Mouse (Mus musculus): ENCODE data around the gene Syap1.
"Not testable (repeated sequence)": the region's sequence is repeated elsewhere in the genome, so short reads cannot be mapped to it uniquely, and the experiment has no call there.

The Syap1 gene

DNA sequence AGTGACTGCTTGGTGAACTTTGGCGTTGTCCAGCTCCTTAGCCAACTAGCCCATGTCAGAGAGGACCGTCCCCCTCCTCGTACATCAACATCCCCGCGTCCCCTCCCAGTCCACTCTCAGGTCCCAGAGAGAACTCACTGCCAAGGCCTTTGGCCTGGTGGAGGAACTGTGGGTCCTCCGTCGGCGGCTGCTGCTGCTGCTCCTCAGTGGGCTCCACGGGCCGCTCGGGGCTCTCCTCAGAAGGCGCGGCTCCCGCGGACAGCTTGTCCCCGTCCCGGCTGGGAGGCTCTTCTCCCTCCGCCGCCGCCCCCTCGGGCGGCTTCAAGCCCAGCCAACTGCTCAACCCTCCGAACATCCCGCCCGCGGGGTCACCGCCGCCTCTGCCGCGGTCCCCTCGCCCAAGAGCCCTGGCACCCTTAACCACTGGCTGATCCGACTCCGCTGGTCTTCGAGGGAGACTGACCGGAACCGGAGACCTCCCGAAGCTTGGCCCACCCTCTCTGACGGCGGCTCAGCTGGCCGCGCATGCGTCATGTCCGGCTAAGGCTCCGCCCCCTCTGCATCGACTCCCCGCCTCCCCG lies at the start of gene Syap1:
TSS of gene Syap1 (minus strand) at position 517 of the 581 bp plus-strand sequence.
- DNase-seq: peak; percentile 85

DNA sequence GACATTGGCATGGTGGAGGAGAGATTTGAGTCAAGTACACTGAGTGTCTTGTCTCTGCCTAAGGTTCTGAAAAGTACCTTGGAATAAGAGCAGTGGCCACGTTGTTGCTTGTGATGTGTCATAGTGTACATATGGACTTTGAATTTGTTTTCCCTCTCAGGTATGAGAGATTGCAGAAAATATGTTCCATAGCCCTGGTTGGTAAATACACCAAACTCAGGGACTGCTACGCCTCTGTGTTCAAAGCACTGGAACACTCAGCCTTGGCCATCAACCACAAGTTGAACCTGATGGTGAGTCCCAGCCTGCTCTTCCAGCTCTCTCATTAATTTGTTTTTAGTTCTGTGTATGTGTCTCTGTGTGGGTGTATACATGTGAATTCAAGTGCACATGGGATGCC lies 43.2 kb upstream of the Syap1 start:
- DNase-seq: no peak

DNA sequence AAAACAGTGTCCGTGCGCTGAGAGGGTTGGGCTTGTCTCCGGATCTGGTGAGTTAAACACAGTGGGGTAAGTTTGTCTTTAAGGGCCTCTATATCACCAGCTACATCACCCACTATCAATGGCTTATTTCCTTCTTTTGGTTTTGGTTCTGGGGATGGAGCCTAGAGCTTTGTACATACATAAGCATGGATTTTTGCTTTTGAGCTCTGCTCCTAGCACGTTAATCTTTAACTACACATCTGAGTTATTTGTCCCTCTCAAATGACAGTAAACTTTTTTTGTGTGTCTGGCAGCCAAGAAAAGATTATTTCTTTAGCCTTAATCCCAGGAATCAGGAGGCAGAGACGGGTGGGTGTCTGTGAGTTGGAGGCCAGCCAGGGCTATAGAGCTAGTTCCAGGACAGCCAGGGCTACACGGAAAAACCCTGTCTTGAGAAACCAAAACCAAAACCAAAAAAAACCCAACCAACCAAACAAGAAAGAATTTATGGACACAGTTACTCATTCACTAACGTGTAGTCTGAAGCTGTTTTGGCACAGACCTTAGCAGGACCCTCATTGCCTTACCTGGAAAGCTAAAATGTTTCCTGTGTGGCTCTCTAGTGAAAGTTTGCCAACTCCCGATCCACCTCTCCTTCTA lies 33.4 kb upstream of the Syap1 start:
- DNase-seq: peak; percentile 35

DNA sequence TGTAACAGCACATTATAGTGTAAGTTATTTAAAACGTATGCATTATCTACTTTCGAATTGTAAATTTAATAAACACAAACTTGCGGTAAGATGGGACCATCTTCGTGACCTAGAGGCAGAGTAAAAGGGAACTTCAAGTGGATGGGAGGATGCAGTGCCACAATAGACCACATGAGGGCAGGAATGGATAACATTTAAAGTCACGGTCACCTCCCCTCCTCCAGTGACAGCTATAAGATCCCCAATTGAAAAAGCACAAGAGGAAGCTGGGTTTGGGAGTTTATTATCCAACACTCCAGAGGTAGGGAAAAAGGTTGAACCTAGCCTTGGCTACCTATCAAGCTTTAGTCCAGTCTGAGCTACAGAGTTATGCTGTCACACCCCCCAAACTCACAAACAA lies 27.4 kb upstream of the Syap1 start:
- DNase-seq: peak; percentile 60

DNA sequence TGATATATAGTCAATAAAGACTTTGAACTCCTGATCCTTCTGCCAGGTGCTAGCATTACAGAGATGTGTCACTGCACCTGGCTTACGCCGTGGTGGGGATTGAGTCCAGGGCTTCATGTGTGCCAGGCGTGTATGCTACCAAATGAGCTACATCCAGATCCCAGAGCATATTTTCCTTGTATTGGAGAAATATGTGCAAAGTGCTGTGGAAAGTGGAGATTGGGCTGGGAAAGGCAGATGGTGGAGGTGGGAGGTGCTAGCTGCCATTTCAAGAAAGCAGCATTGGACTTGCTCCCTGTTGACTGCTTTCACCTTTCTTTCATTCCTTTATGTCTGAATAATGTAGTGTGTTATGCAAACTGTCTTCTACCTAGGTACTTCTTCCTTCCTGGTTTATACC lies 25.4 kb upstream of the Syap1 start:
- no peak for DNase-seq

DNA sequence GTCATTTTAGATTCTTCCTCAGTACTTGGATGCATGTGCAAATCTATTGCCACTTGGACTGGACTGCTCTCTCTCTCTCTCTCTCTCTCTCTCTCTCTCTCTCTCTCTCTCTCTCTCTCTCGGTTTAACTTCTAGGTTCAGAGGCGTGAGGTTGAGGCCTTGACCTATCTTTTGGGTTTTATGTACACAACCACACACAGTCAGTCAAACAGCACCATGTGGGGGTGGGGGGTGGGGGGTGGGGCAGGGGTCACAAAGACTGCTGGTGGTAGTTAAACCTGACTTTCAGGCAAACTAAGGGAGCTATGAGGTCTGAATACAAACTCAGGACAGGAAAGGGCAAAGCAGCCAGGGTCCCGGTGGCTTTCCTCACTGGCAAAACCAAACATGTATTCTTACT lies 19.3 kb upstream of the Syap1 start:
- DNase-seq: no peak

DNA sequence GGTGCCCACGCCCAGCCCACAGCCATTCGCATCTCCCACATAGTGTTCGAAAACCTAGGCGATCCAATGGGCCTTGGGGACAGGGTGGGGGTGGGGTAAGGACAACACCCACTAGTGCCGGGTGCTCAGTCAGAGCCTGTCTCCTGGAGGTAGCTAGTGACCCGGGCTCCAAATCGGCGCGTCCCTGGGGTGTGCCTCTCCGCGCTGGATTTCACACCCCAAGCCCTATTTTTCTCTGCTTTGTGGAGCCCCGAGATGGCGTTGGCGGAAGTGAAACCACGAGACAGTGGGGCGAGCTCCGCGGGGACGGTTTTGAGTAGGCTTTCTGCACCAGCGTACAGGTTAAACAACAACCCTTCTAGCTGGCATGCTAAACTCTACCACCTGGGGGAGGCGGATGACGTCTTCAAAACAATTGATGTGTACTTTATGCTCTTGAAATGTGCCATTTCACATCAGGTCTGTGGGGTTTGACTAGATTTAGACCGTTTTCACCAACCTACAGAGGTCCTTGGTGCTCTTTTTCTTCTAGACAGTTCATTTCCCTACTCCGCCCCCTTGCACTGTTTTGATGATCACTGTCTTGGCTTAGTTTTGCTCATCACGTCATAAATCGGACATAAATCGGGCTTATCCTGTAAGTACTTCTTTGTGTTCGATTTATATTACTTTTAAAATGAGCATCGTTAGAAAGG lies 13.9 kb upstream of the Syap1 start:
- peak; percentile 69 for DNase-seq

DNA sequence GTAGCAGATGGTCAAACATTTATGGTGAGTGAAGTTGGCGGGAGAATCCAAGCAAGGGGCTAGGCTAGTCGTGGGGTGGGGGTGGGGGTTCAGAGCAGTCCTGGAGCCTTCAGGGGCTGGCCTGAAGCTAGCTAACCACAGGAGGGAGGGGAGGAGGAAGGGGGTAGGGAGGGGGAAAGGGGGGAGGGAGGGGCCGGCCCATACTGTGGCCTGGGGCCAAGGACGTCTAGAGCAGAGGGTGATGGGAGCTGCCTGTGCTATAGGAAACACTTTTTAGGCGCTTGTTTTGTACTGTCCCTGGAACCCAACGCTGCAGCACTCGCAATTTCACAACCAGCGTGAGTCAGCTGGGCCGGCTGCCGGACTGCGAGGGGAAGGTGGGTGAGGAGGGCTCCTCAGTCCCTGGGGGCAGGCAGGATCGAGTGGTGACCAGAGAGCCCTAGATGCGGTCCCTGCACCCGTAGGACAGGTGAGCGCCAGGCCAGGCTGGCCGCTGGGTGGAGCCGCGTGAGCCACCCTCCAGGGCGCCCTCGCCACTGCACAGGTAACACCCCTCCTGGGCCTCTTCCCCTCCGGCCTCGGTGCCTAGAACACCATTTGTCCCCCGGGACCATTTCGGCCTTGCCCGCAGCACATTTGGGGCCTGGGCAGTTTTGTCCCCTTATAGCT lies 13.3 kb upstream of the Syap1 start:
- DNase-seq: peak; percentile 39

DNA sequence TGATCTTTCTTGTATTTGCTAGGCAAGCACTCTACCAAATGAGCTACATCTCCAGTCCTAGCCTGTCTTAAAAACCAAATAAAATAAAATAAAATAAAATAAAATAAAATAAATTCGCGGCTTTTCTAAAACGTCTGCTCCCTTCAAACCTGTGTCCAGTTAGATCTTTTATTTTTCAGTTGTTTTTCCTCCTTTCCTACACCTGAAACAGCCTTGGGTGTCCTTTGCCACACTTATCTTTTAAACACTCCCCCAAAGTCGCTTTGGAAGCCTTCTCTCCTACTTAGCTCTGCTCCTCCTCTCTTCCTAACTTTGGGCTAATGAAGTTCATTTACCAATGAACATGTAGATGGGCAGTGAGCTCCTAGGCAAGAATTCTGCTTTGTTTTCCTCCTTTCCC lies 12.7 kb upstream of the Syap1 start, which contains the start of gene Ctps2:
TSS of gene Ctps2 (plus strand) at position 301 of the 400 bp plus-strand sequence.
- DNase-seq: no peak

DNA sequence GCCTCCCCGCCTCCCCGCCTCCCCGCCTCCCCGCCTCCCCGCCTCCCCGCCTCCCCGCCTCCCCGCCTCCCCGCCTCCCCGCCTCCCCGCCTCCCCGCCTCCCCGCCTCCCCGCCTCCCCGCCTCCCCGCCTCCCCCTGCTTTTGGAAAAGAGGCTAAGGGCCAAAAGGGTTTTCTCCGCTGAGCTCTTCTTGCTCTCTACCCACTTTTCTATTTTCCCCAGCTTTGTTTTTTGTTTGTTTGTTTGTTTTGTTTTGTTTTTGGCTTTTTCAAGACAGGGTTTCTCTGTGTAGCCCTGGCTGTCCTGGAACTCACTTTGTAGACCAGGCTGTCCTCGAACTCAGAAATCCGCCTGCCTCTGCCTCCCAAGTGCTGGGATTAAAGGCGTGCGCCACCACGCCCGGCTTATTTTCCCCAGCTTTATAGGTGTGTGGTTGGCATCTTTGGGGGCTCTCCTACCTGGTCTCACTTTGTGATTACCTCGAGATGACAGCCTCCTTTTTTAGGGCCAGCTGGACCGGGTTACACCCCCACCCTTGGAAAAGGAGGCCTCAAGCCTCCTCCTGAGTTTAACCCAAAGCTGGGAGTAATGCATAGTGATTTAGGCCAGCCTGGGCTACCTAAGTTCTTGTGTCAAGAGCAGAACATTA lies 452 bp upstream of the Syap1 start:
- peak; percentile 17 for DNase-seq

DNA sequence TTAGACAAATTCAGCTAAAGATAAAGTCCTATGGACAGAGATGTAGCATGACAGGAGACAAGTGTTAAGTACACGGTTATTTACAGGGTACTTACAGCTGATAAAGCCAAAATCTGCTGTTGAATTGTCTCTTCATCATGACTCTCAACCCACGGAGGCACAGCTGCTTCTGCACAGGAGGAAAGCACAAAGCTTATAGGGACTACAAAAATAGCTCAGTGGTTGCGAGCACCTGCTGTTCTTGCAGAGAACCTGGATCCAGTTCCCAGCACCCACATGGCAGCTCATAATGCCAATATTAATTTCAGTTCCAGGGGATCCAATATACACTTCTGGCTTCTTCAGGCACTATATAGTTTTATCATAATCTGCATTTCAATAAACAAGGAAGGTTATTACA lies 10.0 kb downstream of the Syap1 start:
- DNase-seq: no peak

DNA sequence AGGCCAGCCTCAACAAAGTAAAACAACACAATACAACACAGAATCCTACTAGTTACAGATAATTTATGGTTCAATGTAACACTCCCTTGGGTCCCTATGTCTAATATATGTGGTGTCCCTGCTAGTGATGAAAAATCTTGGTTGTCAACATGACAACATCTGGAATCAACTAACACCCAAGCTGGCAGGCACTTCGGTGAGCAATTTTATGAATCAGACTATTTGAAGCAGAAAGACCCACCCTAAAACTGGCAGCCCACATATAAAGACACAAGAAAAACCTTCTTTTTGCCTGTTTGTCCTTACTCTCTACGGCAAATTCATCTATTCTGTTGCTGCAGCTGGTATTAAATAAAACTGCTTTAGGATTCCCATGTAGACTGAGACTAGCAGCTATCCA lies 14.5 kb downstream of the Syap1 start:
- DNase-seq: no peak

DNA sequence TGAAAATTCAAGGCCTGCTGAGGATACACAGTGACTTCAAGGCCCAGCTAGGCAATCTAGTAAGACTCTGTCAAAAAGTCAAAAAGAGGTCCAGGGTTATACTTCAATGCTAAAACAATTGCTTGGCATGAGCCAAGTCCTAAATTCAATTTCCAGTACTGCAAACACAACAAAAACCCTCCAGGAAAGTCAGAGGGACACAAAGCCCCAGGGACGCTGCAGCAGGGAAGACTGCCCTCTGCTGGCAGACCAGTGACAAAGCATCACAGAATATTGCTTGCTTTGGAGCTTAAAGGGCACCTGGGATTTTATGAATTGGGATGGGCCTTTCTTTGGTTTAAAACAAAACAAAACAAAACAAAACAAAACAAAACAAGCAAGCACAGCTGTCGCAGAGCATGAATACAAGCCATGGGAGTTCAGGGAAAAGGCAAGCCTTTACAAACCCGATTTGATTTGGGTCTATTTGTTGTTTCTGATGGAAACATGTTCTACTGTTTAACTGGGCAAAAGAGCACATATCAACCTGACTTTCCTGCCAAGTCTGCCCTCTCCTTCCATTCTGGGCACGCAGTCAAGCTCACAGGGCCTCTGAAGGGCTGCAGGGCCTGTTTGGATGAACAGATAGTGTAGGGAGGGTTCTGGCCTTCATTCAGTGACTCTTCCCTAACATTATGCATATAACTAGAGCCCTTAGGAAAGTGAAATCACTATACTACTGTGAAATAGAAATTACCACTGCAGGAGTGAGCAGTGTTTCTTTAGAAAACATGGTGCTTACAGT lies 16.3 kb downstream of the Syap1 start:
- no peak for DNase-seq

DNA sequence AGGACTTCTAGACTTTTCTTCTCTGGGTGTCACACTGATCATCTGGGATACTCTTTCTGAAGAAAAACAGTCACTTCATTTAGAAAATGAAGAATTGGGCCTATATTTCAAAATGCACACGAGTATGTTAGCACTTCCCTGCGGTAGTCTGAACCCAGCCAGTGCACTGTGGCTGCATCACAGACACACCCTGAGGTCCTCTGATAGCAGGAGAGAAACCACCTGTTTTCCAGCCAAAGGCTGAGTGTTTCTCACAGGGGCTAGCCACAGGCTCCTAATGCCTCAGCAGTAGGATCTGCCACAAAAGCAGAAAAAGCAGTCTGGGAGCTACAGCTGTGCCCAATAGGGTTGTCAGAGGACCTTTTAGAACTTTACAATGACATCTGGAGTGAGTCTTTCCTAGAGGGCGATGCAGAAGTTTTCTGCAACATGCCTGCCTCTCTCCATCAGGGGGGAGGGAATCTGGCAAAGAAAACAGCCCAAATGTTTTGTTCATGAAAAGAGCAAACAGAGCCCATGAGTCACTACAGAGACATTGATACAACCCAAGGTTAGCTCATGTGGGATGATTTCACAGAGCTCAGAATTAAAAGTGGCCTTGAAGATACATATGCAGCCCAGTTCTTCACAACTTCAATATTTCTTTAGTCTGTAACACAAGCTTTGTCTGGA lies 19.8 kb downstream of the Syap1 start:
- no peak for DNase-seq

DNA sequence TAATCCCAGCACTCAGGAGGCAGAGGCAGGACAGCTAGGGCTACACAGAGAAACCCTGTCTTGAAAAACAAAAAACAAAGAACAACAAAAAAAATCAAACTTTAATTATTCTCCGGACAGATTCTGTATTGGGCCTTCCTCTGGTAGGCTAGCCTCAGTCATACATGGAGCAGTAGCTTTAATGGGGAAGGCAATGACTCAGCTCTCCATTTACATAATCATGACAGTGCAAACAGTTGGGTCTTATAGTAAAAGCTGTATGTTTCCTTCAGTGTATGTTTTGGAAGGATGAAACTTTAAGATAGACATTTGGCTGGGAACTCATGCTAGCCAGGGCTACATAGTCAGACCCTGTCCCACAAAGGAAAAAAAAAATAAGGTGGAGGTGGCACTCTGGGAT lies 39.6 kb downstream of the Syap1 start:
- no peak for DNase-seq

DNA sequence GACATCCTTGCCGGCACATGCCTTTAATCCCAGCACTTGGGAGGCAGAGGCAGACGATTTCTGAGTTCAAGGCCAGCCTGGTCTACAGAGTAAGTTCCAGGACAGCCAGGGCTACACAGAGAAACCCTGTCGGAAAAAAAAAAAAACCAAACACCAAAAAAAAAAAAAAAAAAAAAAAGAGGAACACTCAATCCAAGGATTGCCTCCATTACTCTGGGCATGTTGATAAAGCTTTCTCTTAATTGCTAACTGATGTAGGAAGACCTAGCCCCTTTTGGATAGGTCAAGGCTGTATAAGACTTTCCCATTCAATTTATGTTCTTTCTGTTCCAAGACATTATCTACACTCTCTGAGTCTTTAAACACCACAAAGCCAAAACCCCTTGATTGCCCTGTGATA lies 42.7 kb downstream of the Syap1 start:
- DNase-seq: no peak

DNA sequence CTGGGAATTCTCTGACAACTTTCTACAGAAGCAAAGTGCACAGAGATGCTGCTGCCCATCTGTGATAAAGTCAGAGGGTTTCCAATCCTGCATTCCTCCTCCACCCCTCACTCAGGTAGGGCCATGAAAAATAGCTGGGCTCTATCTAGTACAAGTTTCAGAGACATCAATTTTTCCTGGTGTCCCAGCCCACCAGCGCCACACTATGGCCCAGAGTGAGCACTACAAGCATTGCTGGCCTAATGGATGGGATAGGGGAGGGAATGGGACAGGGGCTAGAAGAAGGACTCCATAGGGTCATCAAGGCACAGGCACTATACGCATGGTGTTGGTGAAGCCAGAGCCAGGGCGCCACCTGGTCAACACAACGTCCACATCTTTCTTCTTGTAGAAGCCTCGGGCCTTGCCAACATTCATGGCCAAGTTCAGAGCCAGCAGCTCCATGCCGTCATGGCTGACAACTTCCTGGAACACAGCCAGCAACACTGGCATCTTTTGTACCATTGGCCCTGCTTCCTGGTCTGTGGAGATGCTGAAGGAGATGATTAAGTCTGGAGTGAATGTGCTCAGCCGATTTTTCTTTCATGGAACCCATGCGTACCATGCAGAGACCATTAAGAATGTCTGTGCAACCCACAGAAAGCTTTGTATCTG lies 43.7 kb downstream of the Syap1 start:
- peak; percentile 34 for DNase-seq

DNA sequence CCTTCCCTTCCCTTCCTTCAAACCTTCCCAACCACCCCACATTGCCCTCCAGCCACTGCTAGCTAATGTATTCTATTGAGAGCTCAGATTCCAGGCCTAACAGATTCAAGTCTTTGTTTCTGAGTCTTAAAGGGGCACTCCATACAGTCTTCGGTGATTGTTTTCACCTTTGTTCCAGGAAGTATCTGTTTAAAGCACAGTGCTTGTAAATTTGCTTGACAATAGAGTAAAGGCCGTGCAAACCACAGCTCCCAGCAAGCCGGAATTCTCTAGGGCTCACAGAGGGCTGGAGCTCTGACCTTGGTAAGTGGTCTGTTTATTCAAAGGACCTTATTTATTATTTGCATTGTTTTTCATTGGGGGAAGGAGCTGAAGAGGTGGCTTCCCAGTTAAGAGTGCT lies 56.1 kb downstream of the Syap1 start:
- no peak for DNase-seq

DNA sequence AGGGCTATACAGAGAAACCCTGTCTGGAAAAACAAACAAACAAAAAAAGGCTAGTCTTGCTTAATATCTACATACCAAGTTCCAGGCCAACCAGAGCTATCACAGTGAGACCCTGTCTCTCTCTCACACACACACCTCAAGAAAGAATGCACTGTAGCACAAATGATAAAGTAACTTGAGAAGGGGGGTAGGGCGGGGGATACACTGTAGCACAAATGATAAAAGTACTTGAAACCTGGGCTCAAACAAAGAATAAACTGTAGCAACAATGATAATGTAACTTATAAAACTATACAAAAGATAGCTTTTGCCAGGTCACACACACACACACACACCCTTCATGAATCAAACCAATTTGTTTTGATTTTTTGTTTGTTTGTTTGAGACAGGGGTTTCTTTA lies 56.7 kb downstream of the Syap1 start:
- DNase-seq: no peak

DNA sequence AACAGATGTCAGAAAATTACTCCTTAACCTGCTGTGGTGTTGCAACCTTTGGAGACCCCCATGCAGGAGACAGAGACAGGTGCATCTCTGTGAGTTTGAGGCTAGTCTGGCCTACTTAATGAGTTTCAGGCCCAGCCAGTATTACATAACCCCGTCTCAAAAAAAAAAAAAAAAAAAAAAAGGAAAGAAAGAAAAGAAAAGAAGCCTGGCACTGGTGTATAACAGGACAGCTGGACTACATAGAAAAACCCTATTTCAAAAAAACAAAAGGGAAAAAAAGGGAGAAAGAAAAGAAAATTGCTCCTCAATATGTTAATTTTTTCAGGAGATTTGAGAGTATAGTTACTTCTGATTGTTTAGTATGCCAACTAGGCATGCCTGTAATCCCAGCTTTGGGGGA lies 57.2 kb downstream of the Syap1 start:
- DNase-seq: no peak

DNA sequence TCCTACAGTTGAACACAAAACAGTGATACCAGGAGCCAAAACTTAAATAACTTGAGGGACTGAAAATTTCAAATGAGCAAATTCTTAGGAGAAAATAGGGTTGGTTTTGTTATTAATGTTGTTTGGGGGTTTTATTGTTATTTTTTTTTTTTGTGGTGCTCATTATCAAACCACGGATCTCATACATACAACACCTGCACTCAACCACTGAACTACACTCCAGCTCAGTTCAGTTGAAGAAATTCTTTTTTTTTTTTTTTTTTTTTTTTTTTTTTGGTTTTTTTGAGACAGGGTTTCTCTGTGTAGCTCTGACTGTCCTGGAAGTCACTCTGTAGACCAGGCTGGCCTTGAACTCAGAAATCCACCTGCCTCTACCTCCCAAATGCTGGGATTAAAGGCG lies 57.9 kb downstream of the Syap1 start:
- not testable (repeated sequence) for DNase-seq
